In genomic region chr10:121627216-121627852, GRCm38 (mm10) we compare ENCODE assay signal across 11 mouse cellular contexts. TPM values are rescaled to one million over a fixed set of nuclear protein-coding genes. Genes with fewer than 3 reads are reported as not detected.
DNase-seq lines count a peak whose midpoint lies in the region; ATAC-seq and TF ChIP-seq lines count a peak whose summit lies in the region.
"Had no signal": no experiment of that assay in that cellular context is flagged by ENCODE, and none has a peak within 500 bp of the region (broad histone marks: within the 10 kb centered on the region; RNA-seq: fewer than 3 reads in every experiment).

No protein-coding gene starts in this region.

- H3K27ac ChIP-seq in heart, embryonic 12.5 days (ENCODE audit: poor library complexity, severe bottlenecking), result no peak overlapping the region
- H3K27ac ChIP-seq in midbrain, embryonic 10.5 days (replicated peaks), result 0 out of 2 replicates have a peak overlapping the region, but pooled peaks have one; percentile 95
- no peak overlapping the region for H3K27ac ChIP-seq in midbrain, postnatal 0 days (ENCODE audit: low read depth, low read length)
- H3K27ac ChIP-seq in intestine, embryonic 16.5 days (ENCODE audit: low read length), result no peak overlapping the region
- H3K27ac ChIP-seq in stomach, embryonic 16.5 days (ENCODE audit: low read length), result no peak overlapping the region

- no peak overlapping the region for H3K4me3 ChIP-seq in heart, embryonic 12.5 days
- 0 out of 2 replicates have a peak overlapping the region, but pooled peaks have one; percentile 80 for H3K4me3 ChIP-seq in midbrain, embryonic 10.5 days
- H3K4me3 ChIP-seq in midbrain, postnatal 0 days (ENCODE audit: low read depth, low read length), result no peak overlapping the region
- no peak overlapping the region; the same call in 1 of the 2 replicates for H3K4me3 ChIP-seq in intestine, embryonic 16.5 days (ENCODE audit: low read length)
- peak overlapping the region; percentile 92 for H3K4me3 ChIP-seq in stomach, embryonic 16.5 days (replicated peaks; ENCODE audit: low read length)

- intact Hi-C loops in left cerebral cortex, postnatal 36 days (cut with DNase I), result loop anchor here (5.0 to 10.0 kb wide), 2 partner anchors 40 to 1447 kb away; partner anchors contain the start of genes Mon2 and Tbk1

- H3K4me2 ChIP-seq in heart, embryonic 12.5 days, result peak overlapping the region; percentile 78; the same call in 1 of the 2 replicates
- H3K4me2 ChIP-seq in midbrain, postnatal 0 days (ENCODE audit: low read depth, low read length, poor library complexity, severe bottlenecking), result no peak overlapping the region
- H3K4me2 ChIP-seq in intestine, embryonic 16.5 days (ENCODE audit: low read depth, low read length), result peak overlapping the region; percentile 57; the same call in 1 of the 2 replicates
- peak overlapping the region; percentile 56 for H3K4me2 ChIP-seq in stomach, embryonic 16.5 days (ENCODE audit: low read depth, low read length)

- DNase-seq in heart, adult 11 months, result no peak
- no peak for DNase-seq in midbrain, embryonic 10.5 days (ENCODE audit: low spot score)
- no peak for DNase-seq in midbrain, postnatal 0 days (ENCODE audit: low spot score)
- no peak for DNase-seq in thymus, postnatal 10 days (ENCODE audit: low spot score in 2 of 2)
- DNase-seq in left cerebral cortex, postnatal 36 days (ENCODE audit: low spot score in 2 of 2), result no peak
- DNase-seq: thymus, adult 2 months had no signal

- ATAC-seq in heart, embryonic 12.5 days (ENCODE audit: insufficient number of reproducible peaks, low FRiP score), result no peak
- no peak for ATAC-seq in midbrain, postnatal 0 days (ENCODE audit: low FRiP score)
- ATAC-seq in intestine, embryonic 16.5 days, result no peak
- ATAC-seq in stomach, embryonic 16.5 days (ENCODE audit: insufficient read depth, low FRiP score), result no peak

- no peaks in the 10 kb centered on the region for H3K27me3 ChIP-seq in heart, embryonic 12.5 days (replicated peaks)
- H3K27me3 ChIP-seq in midbrain, embryonic 10.5 days (ENCODE audit: low read depth, poor library complexity, severe bottlenecking), result no peaks in the 10 kb centered on the region
- no peaks in the 10 kb centered on the region for H3K27me3 ChIP-seq in midbrain, postnatal 0 days (ENCODE audit: insufficient read depth, low read length)
- no peaks in the 10 kb centered on the region for H3K27me3 ChIP-seq in intestine, embryonic 16.5 days (replicated peaks; ENCODE audit: control insufficient read depth, insufficient read depth, low read length)
- H3K27me3 ChIP-seq in stomach, embryonic 16.5 days (ENCODE audit: control insufficient read depth, insufficient read depth, low read length), result no peaks in the 10 kb centered on the region

- H3K4me1 ChIP-seq in heart, embryonic 12.5 days (replicated peaks), result peaks cover 15% of the 10 kb centered on the region
- H3K4me1 ChIP-seq in midbrain, embryonic 10.5 days, result peaks cover 26% of the 10 kb centered on the region
- H3K4me1 ChIP-seq in midbrain, postnatal 0 days (ENCODE audit: insufficient read depth, low read length), result no peaks in the 10 kb centered on the region
- H3K4me1 ChIP-seq in intestine, embryonic 16.5 days (ENCODE audit: control insufficient read depth, insufficient read depth, low read length), result peaks cover 9% of the 10 kb centered on the region
- H3K4me1 ChIP-seq in stomach, embryonic 16.5 days (ENCODE audit: control insufficient read depth, insufficient read depth, low read length), result peaks cover 12% of the 10 kb centered on the region

- H3K36me3 ChIP-seq in heart, embryonic 12.5 days, result peaks cover 2% of the 10 kb centered on the region; the same call in 1 of the 2 replicates
- H3K36me3 ChIP-seq in midbrain, embryonic 10.5 days, result peaks cover 8% of the 10 kb centered on the region
- H3K36me3 ChIP-seq in midbrain, postnatal 0 days (ENCODE audit: insufficient read depth, low read length), result no peaks in the 10 kb centered on the region
- H3K36me3 ChIP-seq in intestine, embryonic 16.5 days (ENCODE audit: control insufficient read depth, insufficient read depth, low read length), result no peaks in the 10 kb centered on the region
- H3K36me3 ChIP-seq in stomach, embryonic 16.5 days (ENCODE audit: control insufficient read depth, insufficient read depth, low read length), result no peaks in the 10 kb centered on the region

- 75% methylated on average over 10 of the region's 10 CpGs for WGBS in heart, embryonic 12.5 days
- 90% methylated on average over 10 of the region's 10 CpGs for WGBS in midbrain, embryonic 10.5 days
- 83% methylated on average over 10 of the region's 10 CpGs for WGBS in midbrain, postnatal 0 days
- 81% methylated on average over 10 of the region's 10 CpGs for WGBS in intestine, embryonic 16.5 days
- WGBS in stomach, embryonic 16.5 days, result 75% methylated on average over 10 of the region's 10 CpGs

- no peaks in the 10 kb centered on the region for H3K9me3 ChIP-seq in heart, embryonic 12.5 days (replicated peaks)
- H3K9me3 ChIP-seq in midbrain, embryonic 10.5 days (replicated peaks), result no peaks in the 10 kb centered on the region
- H3K9me3 ChIP-seq in midbrain, postnatal 0 days (ENCODE audit: low read length), result no peaks in the 10 kb centered on the region
- no peaks in the 10 kb centered on the region for H3K9me3 ChIP-seq in intestine, embryonic 16.5 days (ENCODE audit: control insufficient read depth, low read length)
- no peaks in the 10 kb centered on the region for H3K9me3 ChIP-seq in stomach, embryonic 16.5 days (replicated peaks; ENCODE audit: control insufficient read depth, low read length)

- no peak overlapping the region for H3K9ac ChIP-seq in heart, embryonic 12.5 days
- H3K9ac ChIP-seq in midbrain, postnatal 0 days (replicated peaks; ENCODE audit: low read length, poor library complexity, severe bottlenecking), result no peak overlapping the region
- H3K9ac ChIP-seq in intestine, embryonic 16.5 days (ENCODE audit: low read depth, low read length), result no peak overlapping the region
- H3K9ac ChIP-seq in stomach, embryonic 16.5 days (ENCODE audit: low read length), result no peak overlapping the region

- no peak for TF ChIP-seq CTCF in midbrain, postnatal 0 days (IDR thresholded peaks at IDR 0.05)

RNA-seq across cellular contexts. Expression of gene Xpot, which starts 1.2 kb away (rescaled TPM):
- 43.7 and 47.6 TPM in 2 replicates for polyA plus RNA-seq in heart, embryonic 12.5 days (2016; fragmentation: Nextera tagmentation; extraction: Ambion mirVana)
- polyA plus RNA-seq in midbrain, embryonic 10.5 days (2016; fragmentation: Nextera tagmentation; extraction: Ambion mirVana), result 50.5 and 54.7 TPM in 2 replicates
- total RNA-seq in midbrain, postnatal 0 days (2014; rRNA removed), result 101 and 111 TPM in 2 replicates
- polyA plus RNA-seq in midbrain, postnatal 0 days (2015; fragmentation: Nextera tagmentation; extraction: Ambion mirVana), result 26.0 and 26.6 TPM in 2 replicates
- 36.3 and 36.6 TPM in 2 replicates for polyA plus RNA-seq in intestine, embryonic 16.5 days (2015; fragmentation: Nextera tagmentation; extraction: Ambion mirVana)
- polyA plus RNA-seq in stomach, embryonic 16.5 days (2015; fragmentation: Nextera tagmentation; extraction: Ambion mirVana), result 53.9 and 56.1 TPM in 2 replicates
- 10 to 100 TPM; 69.8 to 70.9 TPM for total RNA-seq in left cerebral cortex, postnatal 36 days (2021)

RNA-seq across cellular contexts. Expression of gene D930020B18Rik, which starts 14.1 kb away (rescaled TPM):
- 0.09 TPM in 1 of 2 replicates, not detected in the other for polyA plus RNA-seq in heart, embryonic 12.5 days (2016; fragmentation: Nextera tagmentation; extraction: Ambion mirVana)
- 0.14 TPM in 1 of 2 replicates, not detected in the other for polyA plus RNA-seq in midbrain, embryonic 10.5 days (2016; fragmentation: Nextera tagmentation; extraction: Ambion mirVana)
- total RNA-seq in midbrain, postnatal 0 days (2014; rRNA removed), result 0.44 and 0.61 TPM in 2 replicates
- polyA plus RNA-seq in midbrain, postnatal 0 days (2015; fragmentation: Nextera tagmentation; extraction: Ambion mirVana), result 0.42 and 0.43 TPM in 2 replicates
- 0.28 and 0.36 TPM in 2 replicates for polyA plus RNA-seq in intestine, embryonic 16.5 days (2015; fragmentation: Nextera tagmentation; extraction: Ambion mirVana)
- polyA plus RNA-seq in stomach, embryonic 16.5 days (2015; fragmentation: Nextera tagmentation; extraction: Ambion mirVana), result 1.0 and 1.4 TPM in 2 replicates
- under 1 TPM; 0.27 to 0.47 TPM for total RNA-seq in left cerebral cortex, postnatal 36 days (2021)
- total RNA-seq: adrenal gland, adult 18-20 months; hematopoietic stem cell, adult 5-6 weeks had no signal

RNA-seq across cellular contexts. Expression of gene Tbk1, which starts 40.7 kb away (rescaled TPM):
- polyA plus RNA-seq in heart, embryonic 12.5 days (2016; fragmentation: Nextera tagmentation; extraction: Ambion mirVana), result 23.9 and 27.7 TPM in 2 replicates
- polyA plus RNA-seq in midbrain, embryonic 10.5 days (2016; fragmentation: Nextera tagmentation; extraction: Ambion mirVana), result 32.6 and 32.9 TPM in 2 replicates
- 16.5 and 29.2 TPM in 2 replicates for total RNA-seq in midbrain, postnatal 0 days (2014; rRNA removed)
- 24.5 and 24.8 TPM in 2 replicates for polyA plus RNA-seq in midbrain, postnatal 0 days (2015; fragmentation: Nextera tagmentation; extraction: Ambion mirVana)
- 36.8 and 38.2 TPM in 2 replicates for polyA plus RNA-seq in intestine, embryonic 16.5 days (2015; fragmentation: Nextera tagmentation; extraction: Ambion mirVana)
- polyA plus RNA-seq in stomach, embryonic 16.5 days (2015; fragmentation: Nextera tagmentation; extraction: Ambion mirVana), result 34.2 and 36.7 TPM in 2 replicates
- 10 to 100 TPM; 43.9 to 48.7 TPM for total RNA-seq in left cerebral cortex, postnatal 36 days (2021)

Comparison
In these comparisons a context has a peak if more than half of its experiments do, and no peak if none do; other contexts are left out.
1. H3K4me3 ChIP-seq: peak in midbrain, embryonic 10.5 days (single experiment) and stomach, embryonic 16.5 days (single experiment); none in heart, embryonic 12.5 days (single experiment), midbrain, postnatal 0 days (single experiment) and intestine, embryonic 16.5 days (single experiment).